Mouse (Mus musculus): ENCODE results near the gene Rpl27.

GRCm38 (mm10) chr11:101435831-101436230 lies 6.3 kb upstream of the Rpl27 start:
- no peak for TF ChIP-seq POLR2A (IDR thresholded peaks at IDR 0.05; ENCODE audit: low read depth, low read length)
- no peak for TF ChIP-seq CTCF (IDR thresholded peaks at IDR 0.05; ENCODE audit: borderline replicate concordance, insufficient read depth, low read length)

All from embryonic fibroblast, embryonic 13.5 days (primary cell).